Mouse (Mus musculus) C3H10T1/2 (cell line): Measurements from ENCODE around the gene Nmral1. TPM values are rescaled to one million over a fixed set of nuclear protein-coding genes. Genes with fewer than 3 reads are reported as not detected.

ENCODE experiments used
- polyA plus RNA-seq, 2 experiments: library from polyadenylated mRNA; unstranded; fragments of >200 nt; fragmentation: generic; extraction: Trizol; gene quantifications; one replicate each; pipeline ENCODE4 v1.2.1; 2012; ENCODE audit warnings: missing spikeins in 2 of 2

Gene Nmral1
- 10 to 100 TPM; 43.3 to 45.4 TPM for polyA plus RNA-seq

DNA sequence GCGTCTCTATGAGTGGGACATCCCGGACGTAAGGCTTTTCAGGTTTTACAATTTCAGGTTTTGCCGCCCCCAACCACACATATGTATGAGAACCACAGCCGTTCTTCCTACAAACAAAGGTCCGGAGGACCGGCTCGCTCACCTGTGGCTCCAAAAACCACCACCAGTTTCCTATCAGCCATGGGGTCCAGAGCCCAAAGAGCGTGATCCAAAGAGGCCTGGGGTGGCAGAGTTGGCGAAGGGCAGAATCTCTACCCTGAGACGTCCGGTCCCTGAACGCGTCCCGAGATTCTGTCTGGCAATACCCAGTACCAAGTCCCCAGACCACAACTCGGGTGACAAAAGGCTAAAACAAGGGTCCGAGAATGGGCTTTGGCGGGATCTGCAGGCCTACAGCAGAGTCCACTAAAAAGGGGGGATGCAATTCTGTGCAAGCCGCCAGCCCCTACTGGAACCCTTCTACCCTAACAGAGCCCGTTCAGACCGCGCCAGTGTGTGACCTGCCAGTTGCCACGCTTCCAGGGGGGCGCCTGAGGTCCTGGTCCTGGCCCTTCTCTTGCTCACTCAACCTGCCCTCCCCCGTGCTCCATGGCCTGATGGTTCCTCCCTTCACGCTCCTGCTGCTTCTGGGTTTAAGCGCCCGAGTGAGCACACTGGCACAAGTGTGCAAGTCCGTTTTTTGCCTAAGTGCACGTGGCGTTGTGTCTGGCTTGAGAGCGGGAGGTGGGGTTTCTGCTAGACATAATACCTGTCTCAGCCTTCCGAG lies at the start of gene Nmral1:
Gene Nmral1, minus strand, starts transcription at position 604 of the 766 bp plus-strand sequence.

DNA sequence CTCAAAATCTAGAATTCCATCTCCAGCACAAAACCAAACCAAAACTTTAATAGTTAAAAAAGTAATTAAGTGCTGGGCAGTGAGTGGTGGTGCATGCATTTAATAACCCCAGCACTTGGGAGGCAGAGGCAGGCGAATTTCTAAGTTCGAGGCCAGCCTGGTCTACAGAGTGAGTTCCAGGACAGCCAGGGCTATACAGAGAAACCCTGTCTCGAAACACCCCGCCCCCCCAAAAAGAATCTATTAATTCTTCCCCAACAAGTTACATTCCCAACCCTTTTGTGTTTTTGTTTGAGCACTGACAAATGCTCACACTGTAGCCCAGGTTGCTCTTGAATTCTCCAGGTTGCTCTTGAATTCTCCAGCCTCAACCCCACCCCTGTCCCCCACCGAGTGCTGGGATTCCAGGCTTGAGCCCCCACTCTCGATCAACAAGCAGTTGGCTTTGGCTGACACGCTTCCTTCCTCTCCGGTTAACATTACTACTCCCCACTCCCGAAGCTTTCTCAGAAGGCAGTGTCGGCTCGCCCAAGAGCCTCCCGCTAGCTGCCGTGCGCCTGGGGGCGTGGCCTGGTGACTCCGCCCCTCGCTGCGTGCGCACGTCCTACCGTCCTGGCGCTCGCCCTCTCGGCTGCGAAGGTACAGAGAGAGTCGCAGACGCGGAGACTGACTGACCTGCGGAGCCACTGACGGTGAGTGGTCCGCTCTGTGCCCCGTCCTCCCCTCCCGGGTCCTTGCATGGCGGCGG lies 6.8 kb upstream of the Nmral1 start, which contains the start of gene Hmox2:
Gene Hmox2, plus strand, starts transcription at position 582 of the 748 bp plus-strand sequence.

DNA sequence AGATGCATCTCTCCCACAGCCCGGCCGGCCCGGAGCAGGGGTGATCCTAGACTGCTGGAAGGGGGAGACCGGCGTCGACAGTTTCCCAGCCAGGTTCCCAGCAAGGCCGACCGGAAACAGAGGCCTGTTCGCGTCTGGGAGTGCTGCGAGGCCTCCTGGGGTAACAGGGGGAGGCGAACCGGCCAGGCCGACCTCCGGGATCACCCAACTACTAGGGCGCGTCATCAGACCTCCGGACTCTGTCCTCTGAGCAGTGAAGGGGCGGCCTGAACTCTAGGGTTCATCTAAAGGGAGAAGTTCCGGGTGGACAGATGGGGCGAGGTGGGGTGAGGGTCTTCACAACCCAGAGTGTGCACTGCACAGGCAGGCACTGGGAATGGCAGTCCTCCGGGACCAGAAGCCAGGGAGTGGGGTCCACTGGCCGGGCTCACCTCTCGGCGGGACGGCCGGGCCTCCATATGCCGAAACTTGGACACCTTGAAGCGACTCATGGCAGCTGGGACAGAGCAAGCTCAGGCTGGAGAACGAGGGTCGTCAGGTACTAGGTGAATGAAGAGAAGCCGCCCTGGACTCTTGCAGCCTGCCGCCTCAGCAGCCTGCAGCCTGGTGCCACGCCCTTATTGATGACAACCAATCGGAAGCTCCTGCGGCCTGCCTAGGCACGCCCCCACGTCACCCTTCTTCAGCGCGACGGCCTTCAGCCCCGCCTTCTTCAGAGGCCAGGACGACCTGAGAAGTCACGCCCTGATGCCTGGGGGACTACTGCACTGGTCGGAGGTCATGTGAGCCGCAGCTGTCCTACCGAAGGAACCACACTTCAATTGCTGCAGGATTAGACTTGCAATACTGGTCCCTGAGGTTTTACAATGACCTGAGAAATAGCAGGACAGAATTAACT lies 39.8 kb downstream of the Nmral1 start, which contains the start of gene Coro7:
Gene Coro7, minus strand, starts transcription at position 657 of the 898 bp plus-strand sequence.

Other genes starting within 250 kb of the Nmral1 start
- gene Srl, start 177.5 kb downstream of the Nmral1 start, polyA plus RNA-seq, result 1 to 10 TPM in 1 of 2 experiments, under 1 TPM in 1; 0.15 to 2.3 TPM
- gene Tfap4, start 159.5 kb downstream of the Nmral1 start, polyA plus RNA-seq, result 1 to 10 TPM; 5.2 to 6.2 TPM
- 10 to 100 TPM; 14.0 to 57.8 TPM for gene Glis2, start 124.6 kb downstream of the Nmral1 start, polyA plus RNA-seq
- gene Pam16, start 94.4 kb downstream of the Nmral1 start, polyA plus RNA-seq, result 10 to 100 TPM; 54.9 to 95.1 TPM
- gene Vasn, start 79.4 kb downstream of the Nmral1 start, polyA plus RNA-seq, result 100 to 1,000 TPM in 1 of 2 experiments, 10 to 100 TPM in 1; 20.8 to 159 TPM
- 10 to 100 TPM in 1 of 2 experiments, 1 to 10 TPM in 1; 5.6 to 20.4 TPM for gene Dnaja3, start 79.4 kb downstream of the Nmral1 start, polyA plus RNA-seq
- gene Coro7, start 39.6 kb downstream of the Nmral1 start, polyA plus RNA-seq, result 10 to 100 TPM in 1 of 2 experiments, 1 to 10 TPM in 1; 5.2 to 12.2 TPM
- 10 to 100 TPM; 49.6 to 70.0 TPM for gene Hmox2, start 7.0 kb upstream of the Nmral1 start, polyA plus RNA-seq
- 10 to 100 TPM; 10.3 to 27.1 TPM for gene Cdip1, start 70.9 kb upstream of the Nmral1 start, polyA plus RNA-seq
- under 1 TPM in 1 of 2 experiments, not detected in 1; 0.33 TPM for gene 4930562C15Rik, start 116.1 kb upstream of the Nmral1 start, polyA plus RNA-seq
- 10 to 100 TPM; 44.1 to 52.2 TPM for gene Ubald1, start 161.0 kb upstream of the Nmral1 start, polyA plus RNA-seq
- 10 to 100 TPM; 23.3 to 82.4 TPM for gene Mgrn1, start 166.9 kb upstream of the Nmral1 start, polyA plus RNA-seq
- gene Nudt16l1, start 219.4 kb upstream of the Nmral1 start, polyA plus RNA-seq, result 10 to 100 TPM; 61.2 to 88.2 TPM
- 10 to 100 TPM; 14.6 to 57.4 TPM for gene Anks3, start 244.8 kb upstream of the Nmral1 start, polyA plus RNA-seq